Mouse (Mus musculus): Measurements from ENCODE around the gene Opalin. TPM values are rescaled to one million over a fixed set of nuclear protein-coding genes. Genes with fewer than 3 reads are reported as not detected.

The Opalin gene
- polyA plus RNA-seq, 1 experiment = not detected

DNA sequence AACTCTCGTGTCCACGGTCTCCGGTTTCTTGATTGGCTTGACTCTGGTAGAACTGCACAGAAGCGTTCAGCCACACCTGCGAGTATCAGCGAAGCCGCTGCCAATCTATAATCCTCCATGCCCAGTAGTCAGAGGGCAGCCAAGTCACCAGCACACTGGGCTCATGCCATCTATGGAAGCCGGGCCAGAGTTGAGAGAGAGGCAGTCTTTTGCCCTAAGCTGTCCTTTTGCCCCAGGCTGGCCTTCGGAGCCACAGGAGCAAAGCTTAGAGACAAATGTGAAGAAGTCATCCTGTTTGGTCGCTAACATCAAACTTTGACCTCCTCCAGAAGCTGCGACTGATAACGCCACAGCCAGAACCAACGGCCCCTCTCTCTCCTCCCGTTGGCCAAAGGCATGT, 6.7 kb upstream of the Opalin start:
- WGBS = 81% methylated on average over 14 of the region's 14 CpGs

DNA sequence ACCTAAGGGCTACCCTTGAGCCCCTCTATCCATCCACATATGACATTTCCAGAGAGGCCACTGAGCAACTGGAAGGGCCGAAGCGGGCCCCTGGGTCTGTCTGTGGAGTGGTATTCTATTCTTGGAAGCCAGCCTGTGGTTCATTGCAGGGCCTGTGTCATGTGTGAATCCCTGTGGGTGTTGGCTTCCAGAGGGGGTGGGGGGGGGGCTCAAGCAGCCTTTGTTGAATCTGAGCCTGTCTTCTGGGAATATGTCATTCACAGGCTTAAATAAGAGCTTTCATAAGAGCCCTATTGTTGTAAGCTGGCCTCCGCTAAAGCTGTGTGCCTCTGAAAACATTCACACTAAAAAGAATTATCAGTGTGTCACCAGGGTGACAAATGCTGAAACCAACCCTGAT, 4.7 kb upstream of the Opalin start:
- DNase-seq (ENCODE audit: low read depth, low spot score) = no peak
- WGBS = 74% methylated on average over 3 of the region's 3 CpGs

More for the DNA sequence above, 6.7 kb upstream of the Opalin start:
- DNase-seq (ENCODE audit: low read depth, low spot score) = no peak

DNA sequence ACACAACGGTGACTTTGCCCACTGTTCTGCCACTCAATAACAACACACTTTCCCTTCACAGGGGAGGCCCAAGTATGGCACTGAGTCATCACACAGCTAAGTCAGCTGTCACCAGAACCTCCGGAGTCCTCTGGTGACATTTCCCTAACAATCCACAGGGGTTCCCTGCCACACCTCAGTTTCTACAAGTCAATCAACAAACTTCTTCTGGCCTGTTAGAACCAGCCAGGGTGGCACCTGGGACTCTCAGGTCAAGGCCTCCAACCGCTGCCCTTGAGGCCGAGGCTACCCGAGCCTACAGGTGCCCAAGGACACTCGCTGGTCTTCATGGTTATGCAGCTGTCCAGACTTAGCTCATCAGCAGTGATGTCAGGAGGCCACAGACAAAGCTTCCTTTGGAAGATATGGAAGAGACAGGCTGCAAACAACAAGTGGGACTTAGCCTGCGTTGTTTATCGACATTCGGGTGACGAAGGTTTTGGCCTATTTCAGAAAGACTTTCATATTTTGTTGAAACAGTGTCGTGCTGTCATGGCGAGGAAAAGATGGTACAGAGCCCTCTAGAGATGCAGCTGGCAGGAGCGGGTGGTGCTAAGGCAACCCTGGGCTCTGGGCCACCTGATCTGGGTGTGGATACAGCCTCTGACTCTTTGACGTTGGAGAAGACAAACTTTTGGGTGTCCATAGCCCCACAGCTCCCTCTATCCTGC, 3.0 kb downstream of the Opalin start:
- 73% methylated on average over 14 of the region's 14 CpGs for WGBS
- DNase-seq (ENCODE audit: low read depth, low spot score) = no peak

DNA sequence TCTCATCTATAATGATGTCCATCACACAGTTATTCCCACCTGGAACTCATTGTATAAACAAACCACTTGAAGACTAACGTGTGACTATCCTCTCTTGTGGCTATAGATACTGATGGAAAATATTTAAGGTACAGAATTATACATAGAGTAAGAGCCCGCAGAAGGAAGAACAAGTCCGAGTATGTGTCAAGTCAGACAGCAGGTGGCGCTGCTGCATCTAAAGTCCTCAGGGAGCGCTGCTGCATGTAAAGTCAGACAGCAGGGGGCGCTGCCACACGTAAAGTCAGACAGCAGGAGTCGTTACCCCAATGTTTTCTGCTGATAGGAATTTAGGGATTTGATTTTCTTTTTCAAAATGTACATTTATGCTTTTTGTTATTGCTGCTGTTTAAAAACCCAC, 5.4 kb downstream of the Opalin start:
- WGBS = 6% methylated on average over 8 of the region's 8 CpGs

DNA sequence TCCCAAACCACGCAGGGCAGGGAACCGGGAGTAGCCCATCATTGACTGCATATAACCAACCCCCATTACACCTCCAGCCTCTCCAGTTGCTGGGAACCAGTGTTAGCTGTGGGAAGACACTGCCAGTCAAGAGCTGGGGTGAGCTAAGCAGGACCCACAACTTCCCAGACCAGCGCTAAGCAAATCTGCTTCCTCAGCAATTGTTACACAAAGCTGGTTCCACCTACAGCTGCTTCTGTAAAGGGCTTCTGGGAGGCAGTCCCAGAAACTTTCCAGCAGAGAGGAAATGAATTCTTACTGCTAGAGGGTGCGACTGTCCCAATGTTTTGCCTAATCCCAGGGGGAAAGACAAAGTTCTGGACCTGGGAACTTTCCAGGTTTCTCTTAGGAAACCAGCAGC, 22.2 kb downstream of the Opalin start:
- 57% methylated on average over 4 of the region's 4 CpGs for WGBS
- no peak for DNase-seq (ENCODE audit: low read depth, low spot score)

More for the DNA sequence above, 5.4 kb downstream of the Opalin start:
- DNase-seq (ENCODE audit: low read depth, low spot score) = peak; percentile 88

DNA sequence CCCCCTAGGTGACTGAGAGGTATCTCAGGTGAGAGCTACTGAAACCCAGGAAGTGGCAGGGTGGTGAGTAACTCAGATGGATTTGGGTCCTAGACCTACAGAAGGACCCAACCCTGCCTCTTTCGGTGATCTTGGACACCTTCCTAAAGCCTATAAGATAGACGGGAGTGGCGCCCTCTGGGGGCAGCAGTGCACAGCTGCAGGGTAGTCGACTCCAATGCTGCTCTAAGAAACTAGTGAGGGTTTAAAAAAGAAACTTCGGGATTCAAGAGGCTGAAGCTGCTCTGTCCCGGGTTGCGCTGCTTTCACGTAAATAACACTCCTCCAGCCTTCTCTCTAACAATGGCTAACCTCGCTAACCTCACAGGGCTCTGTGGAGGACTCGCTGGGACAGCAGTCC, 23.4 kb downstream of the Opalin start:
- WGBS = 34% methylated on average over 10 of the region's 10 CpGs
- peak; percentile 7 for DNase-seq (ENCODE audit: low read depth, low spot score)

DNA sequence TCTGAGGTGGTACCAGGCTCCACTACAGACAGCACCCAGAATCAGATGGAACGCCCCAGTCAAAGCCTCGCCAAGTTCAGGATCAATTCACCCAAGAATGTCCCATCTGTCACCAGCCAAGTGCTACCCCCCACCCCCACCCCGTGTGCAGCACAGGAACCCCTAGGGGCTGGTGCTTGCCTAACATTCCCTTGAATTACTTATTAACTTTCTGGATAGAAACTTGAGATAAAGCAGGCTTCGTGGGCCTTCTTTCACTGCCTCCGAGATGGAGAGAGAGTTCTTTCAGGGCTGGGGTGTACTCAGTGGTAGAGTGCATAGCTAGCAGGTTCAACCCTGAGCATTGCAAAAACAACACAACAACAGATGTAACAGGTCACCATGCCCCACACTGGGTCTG, 24.7 kb downstream of the Opalin start:
- WGBS = 39% methylated on average over 5 of the region's 5 CpGs
- no peak for DNase-seq (ENCODE audit: low read depth, low spot score)

DNA sequence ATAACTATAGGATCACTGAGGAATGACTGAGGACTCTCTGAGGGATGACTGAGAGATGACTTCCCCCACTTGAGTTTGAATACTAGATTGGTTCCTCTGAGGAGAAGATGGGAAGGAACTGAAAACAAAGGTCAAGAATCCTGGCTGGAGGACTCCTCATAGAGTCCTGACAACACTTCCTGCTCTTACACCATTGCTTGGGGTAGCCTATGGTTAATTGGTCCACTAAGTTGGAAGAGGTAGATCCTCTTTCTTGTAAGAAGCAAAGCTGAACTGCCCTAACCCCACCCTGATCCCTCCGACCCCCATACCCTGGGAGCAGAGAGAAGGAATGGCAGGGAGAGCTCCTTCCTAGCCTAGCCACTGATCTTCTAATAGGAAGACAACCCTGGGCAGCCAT, 25.2 kb downstream of the Opalin start:
- WGBS = 65% methylated on average over 1 of the region's 1 CpGs
- DNase-seq (ENCODE audit: low read depth, low spot score) = no peak

DNA sequence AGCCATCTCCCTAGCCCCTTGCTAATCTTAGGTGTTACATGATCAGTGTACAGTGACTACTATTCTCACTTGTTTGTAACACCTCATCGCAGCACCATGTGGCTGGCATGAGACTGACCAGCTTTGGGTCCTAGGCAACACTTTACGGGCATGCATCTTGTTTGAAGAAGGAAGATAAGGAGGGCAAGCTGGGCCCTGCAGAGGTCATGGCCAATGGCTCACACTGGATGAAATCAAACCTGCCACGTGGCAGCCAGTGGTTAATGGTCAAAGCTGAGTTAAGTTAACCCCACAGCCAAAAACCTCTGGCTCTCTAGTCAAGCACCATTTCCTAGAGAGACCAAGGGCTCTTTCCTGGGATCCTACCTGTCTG, 28.7 kb downstream of the Opalin start:
- no peak for DNase-seq (ENCODE audit: low read depth, low spot score)
- 47% methylated on average over 3 of the region's 3 CpGs for WGBS

DNA sequence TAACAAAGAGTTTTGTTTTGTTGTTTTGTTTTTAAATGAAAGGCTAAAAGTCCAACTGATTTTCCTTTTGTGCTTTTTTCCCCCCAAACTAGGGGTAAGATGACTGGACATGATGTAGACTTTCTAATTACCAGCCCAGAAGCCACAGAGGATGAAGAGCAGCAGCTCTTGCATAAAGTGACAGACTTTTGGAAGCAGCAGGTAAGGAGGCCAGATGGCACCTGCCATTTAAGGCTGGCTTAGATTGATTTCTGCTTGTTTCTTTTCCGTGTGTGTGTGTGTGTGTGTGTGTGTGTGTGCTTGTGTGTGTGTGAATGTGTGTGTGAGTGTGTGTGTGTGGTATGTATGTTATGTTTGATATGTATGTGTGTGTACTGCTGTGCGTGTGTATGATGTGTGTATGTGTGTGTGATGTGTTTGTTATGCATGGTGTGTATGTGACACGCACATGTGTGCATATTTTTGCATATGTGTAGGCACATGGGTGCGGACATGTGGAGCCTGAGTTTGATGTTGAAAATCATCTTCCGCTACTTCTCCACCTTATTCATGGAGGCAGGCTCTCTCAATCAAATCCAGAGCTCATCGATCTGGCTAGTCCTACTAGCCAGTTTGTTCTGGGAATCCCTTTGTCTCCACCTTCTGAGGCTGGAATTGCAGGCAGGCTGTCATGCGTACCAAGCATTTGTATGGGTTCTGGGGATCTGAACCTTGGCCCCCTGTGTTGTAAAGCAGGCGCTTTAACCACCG, 29.3 kb downstream of the Opalin start:
- DNase-seq (ENCODE audit: low read depth, low spot score) = no peak
- 72% methylated on average over 9 of the region's 9 CpGs for WGBS

DNA sequence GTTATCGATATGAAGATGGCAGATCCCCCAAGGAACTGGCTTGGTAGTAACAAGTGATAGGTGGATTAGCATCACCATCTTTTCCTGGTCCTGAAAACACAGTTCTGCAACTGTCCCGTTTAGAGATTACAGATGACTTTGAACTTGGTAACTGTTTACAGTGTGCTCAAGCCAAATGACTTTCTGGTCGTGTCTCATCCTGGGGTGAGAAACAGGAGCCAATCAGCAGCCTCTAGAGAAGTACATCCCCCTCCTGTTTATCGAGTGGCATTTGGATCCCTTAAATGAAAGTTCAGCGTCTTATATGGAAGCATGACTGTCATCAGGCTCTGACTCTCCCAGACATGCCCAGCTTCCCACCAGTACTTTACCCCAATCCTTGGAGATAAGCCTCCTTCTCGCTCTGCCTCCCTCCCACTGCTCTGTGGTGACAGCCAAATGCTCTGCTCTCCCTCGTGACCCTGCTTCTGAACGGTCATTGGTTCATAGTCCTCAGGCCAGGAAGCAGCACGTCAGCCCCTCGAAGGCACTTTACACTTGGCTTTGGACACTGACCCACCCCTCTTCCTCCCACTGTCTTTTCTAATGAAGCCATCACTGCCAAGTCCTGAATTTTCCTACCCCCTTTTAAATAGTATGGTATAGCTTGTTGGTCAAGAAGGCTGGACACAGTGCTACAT, 31.7 kb downstream of the Opalin start:
- WGBS = 41% methylated on average over 10 of the region's 10 CpGs
- DNase-seq (ENCODE audit: low read depth, low spot score) = no peak

DNA sequence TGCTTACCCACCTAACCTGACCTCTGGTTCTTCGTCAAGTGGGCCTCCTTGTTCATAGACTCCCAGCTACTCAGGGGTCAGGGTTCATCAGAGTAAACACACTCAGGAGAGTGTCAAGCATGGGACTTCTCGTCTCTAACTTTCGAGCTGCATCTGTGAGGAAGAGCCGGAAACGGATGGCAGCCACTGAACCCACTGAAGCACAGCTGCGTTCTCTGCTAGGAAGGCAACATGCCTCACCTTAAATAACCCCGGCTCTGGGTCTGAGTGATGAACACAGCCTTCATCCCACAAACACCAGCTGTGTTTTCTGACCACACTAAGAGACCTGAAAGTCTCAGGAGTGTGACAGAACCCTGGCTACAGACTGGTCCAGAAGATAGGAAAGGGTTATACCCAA, 37.8 kb downstream of the Opalin start:
- 58% methylated on average over 7 of the region's 7 CpGs for WGBS

DNA sequence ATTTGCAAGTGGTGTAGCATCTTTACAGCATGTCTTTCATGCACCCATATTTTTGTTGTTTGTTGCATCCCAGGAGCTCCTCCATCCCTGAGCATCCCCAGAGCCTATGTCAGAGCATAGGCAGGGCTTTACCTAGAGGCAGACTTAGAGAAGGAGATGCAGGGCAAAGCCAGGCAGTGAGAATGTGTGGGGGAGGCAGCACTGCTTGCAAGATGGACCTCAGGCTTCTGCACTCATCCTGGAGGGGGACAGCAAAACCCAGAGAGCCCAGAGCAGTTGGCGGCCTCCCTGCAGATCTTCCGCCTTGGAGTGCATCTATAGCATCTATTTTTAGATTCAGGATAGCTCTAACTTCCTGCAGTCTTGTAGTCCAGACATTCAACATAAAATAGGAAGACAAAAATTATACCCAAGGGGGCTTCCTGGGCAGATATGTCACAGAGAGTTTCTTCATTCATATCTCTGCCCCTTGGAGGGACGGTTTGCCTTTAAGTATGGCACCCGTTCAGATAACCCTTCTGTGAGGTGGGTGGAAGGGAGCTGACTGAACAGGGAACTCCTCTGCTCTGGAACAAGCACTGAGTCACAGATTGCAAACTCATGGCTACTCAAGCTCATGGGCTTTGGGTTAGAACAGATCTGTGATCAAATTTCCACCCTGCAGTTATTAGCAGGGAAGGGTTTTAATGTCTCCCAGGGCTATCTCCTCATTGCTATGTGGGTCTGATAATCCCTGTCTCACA, 40.9 kb downstream of the Opalin start:
- DNase-seq (ENCODE audit: low read depth, low spot score) = no peak
- WGBS = 64% methylated on average over 4 of the region's 4 CpGs

More for the DNA sequence above, 37.8 kb downstream of the Opalin start:
- no peak for DNase-seq (ENCODE audit: low read depth, low spot score)

DNA sequence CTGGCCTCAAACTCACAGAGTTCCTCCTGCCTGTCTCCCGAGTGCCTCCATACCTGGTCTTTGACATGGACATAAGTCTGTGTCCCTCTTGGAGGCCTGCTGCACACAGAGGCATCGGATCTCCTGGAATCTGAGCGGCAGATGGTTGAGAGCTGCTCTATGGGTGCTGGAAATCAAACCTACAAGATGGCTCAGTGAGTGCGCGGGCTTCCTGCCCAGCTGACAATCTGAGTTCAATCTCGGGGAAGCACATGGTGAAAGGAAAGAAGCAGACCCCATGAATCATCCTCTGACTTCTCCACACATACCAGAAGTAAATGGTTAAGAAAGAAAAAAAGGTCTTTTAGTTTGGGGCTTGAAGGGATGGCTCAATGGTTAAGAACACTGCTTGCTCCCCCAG, 45.0 kb downstream of the Opalin start:
- WGBS = 69% methylated on average over 6 of the region's 6 CpGs
- DNase-seq (ENCODE audit: low read depth, low spot score) = no peak

DNA sequence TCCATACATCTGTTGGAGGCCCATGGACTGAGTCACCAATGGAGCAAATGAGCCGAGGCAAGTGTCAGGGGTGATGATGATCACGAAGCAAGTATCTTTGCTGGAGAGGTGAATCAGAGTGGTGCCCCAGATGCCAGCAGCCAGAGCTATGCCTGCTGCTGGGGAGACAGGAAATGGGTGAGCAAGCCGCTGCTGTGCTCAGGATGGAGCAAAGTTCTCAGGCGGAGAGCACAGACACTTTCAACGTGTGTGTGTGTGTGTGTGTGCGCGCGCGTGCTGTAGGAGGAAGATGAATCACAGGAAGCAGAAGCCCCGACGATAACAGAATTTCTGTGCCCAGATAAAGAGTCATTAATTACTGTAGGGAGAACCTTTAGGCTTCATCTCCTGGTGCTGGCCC, 45.9 kb downstream of the Opalin start:
- 63% methylated on average over 11 of the region's 11 CpGs for WGBS
- no peak for DNase-seq (ENCODE audit: low read depth, low spot score)

DNA sequence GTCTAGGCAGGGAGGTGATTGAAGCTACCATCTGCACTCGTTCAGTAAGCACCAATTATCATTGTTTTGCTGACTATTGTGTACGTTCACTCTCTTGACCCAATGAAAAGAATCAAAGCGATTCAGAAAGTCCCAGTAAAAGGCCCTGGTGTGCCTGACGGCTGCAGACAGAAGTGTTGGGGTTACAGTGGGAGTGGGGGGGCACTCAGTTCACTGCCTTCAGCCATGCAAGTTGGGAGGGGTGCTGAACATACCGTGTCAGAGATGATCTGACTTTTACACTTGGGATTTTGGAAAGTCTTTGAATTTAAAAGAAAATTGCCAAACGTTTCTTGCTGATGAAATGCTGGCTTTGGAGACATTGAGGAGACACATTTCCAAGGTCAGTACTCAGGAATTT, 46.8 kb downstream of the Opalin start:
- no peak for DNase-seq (ENCODE audit: low read depth, low spot score)

DNA sequence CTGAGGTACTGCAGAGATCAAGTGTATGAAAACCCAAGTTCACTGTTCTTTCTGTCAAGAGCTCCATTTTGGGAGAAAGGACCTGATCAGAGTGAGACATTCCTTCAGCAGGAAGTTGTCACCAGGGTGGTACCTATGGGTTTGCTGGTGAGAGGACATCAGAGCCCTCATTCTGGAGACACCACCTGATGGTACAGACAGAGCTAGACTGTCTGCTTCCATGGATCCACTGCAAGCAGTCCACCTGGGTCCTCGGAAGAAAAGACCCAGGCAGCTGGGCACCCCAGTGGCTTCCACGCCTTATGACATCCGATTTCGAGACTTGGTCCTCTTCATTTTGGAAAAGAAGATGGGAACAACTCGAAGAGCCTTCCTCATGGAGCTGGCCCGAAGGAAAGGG, 47.7 kb downstream of the Opalin start, which contains the start of gene Dntt:
TSS of gene Dntt (plus strand) at position 57 of the 400 bp plus-strand sequence.
- no peak for DNase-seq (ENCODE audit: low read depth, low spot score)

More for the DNA sequence above, 46.8 kb downstream of the Opalin start:
- 68% methylated on average over 6 of the region's 6 CpGs for WGBS

DNA sequence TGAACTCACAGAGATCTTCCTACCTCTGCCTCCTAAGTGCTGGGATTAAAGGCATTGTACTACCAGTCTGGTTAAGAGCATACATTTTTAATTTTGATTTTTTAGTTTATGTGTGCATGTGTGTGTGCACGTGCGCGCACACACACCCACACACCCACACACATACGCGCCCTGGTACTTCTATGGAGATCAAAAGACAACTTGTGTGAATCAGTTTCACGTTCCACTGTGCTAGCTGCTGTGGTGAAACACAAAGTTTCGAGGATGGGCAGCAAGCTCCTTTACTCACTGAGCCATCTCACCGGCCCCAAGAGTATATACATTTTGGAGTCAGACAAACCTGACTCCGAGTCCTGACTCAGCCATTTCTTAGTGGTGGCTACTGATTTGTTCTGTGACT, 49.3 kb downstream of the Opalin start:
- 84% methylated on average over 9 of the region's 9 CpGs for WGBS
- no peak for DNase-seq (ENCODE audit: low read depth, low spot score)

More for the DNA sequence above, 47.7 kb downstream of the Opalin start, which contains the start of gene Dntt:
- WGBS = 81% methylated on average over 6 of the region's 6 CpGs

DNA sequence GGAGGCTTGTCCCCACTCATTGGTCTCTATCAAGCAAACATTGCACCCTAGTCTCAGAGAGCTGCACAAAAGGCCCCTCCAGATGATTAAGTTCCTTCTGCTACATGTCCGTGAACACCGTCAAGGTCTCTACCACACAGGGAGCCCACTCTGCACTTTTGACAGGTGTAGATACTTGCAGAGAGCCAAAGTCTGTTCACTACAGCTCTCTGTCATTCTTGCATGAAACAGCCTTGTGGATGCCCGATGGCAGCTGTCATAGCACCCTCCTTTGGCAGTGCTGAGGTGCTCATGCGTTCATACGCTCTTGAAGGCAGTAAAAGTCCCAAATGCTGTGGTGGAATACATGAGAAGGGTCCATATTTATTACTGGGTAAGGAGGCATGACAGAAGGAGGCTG, 49.9 kb downstream of the Opalin start:
- 81% methylated on average over 5 of the region's 5 CpGs for WGBS
- DNase-seq (ENCODE audit: low read depth, low spot score) = no peak

DNA sequence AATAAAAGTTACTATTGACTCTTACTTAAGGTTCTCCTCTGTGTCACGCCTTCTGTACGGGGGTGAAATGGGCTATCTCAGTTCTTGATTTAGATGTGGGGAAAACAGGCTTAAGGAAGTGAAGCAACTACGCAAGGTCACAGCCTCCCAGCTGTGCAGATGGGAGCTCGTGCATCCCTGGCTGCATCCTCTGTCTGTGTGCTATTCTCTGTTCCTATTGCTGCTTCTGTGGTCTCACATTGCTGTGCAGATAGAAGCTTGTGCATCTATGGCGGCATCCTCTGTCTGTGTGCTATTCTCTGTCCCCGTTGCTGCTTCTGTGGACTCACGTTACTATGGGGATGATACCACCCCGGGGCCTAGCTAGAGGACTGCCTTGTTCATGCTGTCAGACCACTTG, 50.4 kb downstream of the Opalin start:
- DNase-seq (ENCODE audit: low read depth, low spot score) = no peak
- 75% methylated on average over 8 of the region's 8 CpGs for WGBS

Measured in large intestine, adult 2 months (tissue).